Mouse (Mus musculus): ENCODE results near the gene BC034090. TPM values are rescaled to one million over a fixed set of nuclear protein-coding genes. Genes with fewer than 3 reads are reported as not detected.

Gene BC034090
- 1.1 TPM for polyA plus RNA-seq (2014; fragmentation: Illumina TruSeq; extraction: RNeasy Lipid Tissue Mini Kit (QIAGEN cat#74804); ENCODE audit: low read depth, low replicate concordance)

GRCm38 (mm10) chr1:155243797-155244770 lies at the start of gene BC034090:
Gene BC034090, minus strand, starts transcription at chr1:155244444.

Other genes with a start within 250 kb of the BC034090 start
- 26.7 TPM for gene Ier5, start 144.8 kb downstream of the BC034090 start, polyA plus RNA-seq (2014; fragmentation: Illumina TruSeq; extraction: RNeasy Lipid Tissue Mini Kit (QIAGEN cat#74804); ENCODE audit: low read depth, low replicate concordance)
- gene Mr1, start 97.6 kb downstream of the BC034090 start, polyA plus RNA-seq (2014; fragmentation: Illumina TruSeq; extraction: RNeasy Lipid Tissue Mini Kit (QIAGEN cat#74804); ENCODE audit: low read depth, low replicate concordance): 19.7 TPM
- 11.0 TPM for gene Stx6, start 85.7 kb downstream of the BC034090 start, polyA plus RNA-seq (2014; fragmentation: Illumina TruSeq; extraction: RNeasy Lipid Tissue Mini Kit (QIAGEN cat#74804); ENCODE audit: low read depth, low replicate concordance)
- 111 TPM for gene Xpr1, start 173.0 kb upstream of the BC034090 start, polyA plus RNA-seq (2014; fragmentation: Illumina TruSeq; extraction: RNeasy Lipid Tissue Mini Kit (QIAGEN cat#74804); ENCODE audit: low read depth, low replicate concordance)

Measured in sigmoid colon, adult 10 weeks (tissue).